Mouse (Mus musculus): ENCODE measurements around the gene Mrpl33. TPM values are rescaled to one million over a fixed set of nuclear protein-coding genes. Genes with fewer than 3 reads are reported as not detected.
A peak's percentile ranks its signal among the peaks of the same experiment; 100 is the strongest.

Mrpl33 gene
- polyA plus RNA-seq (2012; rRNA removed) (76.9 and 138 TPM in 2 replicates), polyA plus RNA-seq (2014; fragmentation: Nextera tagmentation; extraction: Ambion mirVana) (266 and 312 TPM in 2 replicates)

- Histone ChIP-seq H3K27ac (replicated peaks; ENCODE audit: low read depth, low read length) (no peak within 1 kb of the TSS), H3K4me2 (replicated peaks; ENCODE audit: low read depth, low read length, severe bottlenecking) (peak within 1 kb of the TSS; percentile 60), H3K9me3 (ENCODE audit: control insufficient read depth, low read length) (no peaks in the 10 kb centered on the region), H3K9ac (ENCODE audit: low read depth, low read length, severe bottlenecking) (peak within 1 kb of the TSS; percentile 55), H3K4me1 (ENCODE audit: control insufficient read depth, insufficient read depth, low read length) (peaks cover 7% of the 10 kb centered on the region), H3K36me3 (ENCODE audit: control insufficient read depth, insufficient read depth, low read length) (no peaks in the 10 kb centered on the region), H3K4me3 (replicated peaks; ENCODE audit: low read length) (peak within 1 kb of the TSS; percentile 33), H3K27me3 (ENCODE audit: control insufficient read depth, insufficient read depth, low read length) (no peaks in the 10 kb centered on the region)
- 8% methylated on average over 23 of the region's 26 CpGs for WGBS
- no peak for TF ChIP-seq POLR2A (IDR thresholded peaks at IDR 0.05; ENCODE audit: borderline replicate concordance, extremely low read depth, insufficient read depth, insufficient read length)
- ATAC-seq (ENCODE audit: low FRiP score, low read depth) (no peak), DNase-seq (ENCODE audit: low spot score) (peak; percentile 49)
Measured at GRCm38 (mm10) chr5:31596481-31597429, at the start of gene Mrpl33. Mrpl33 (plus strand) TSS chr5:31596935.

- 61% methylated on average over 1 of the region's 1 CpGs for WGBS
- no peaks in the 10 kb centered on the region for H3K9me3 ChIP-seq (ENCODE audit: control insufficient read depth, low read length)
- no peak overlapping the region for H3K4me2 ChIP-seq (replicated peaks; ENCODE audit: low read depth, low read length, severe bottlenecking)
- no peaks in the 10 kb centered on the region for H3K27me3 ChIP-seq (ENCODE audit: control insufficient read depth, insufficient read depth, low read length)
- 0 out of 2 replicates have a peak, but pooled peaks cover 3% of the 10 kb centered on the region for H3K4me1 ChIP-seq (ENCODE audit: control insufficient read depth, insufficient read depth, low read length)
- H3K27ac ChIP-seq (replicated peaks; ENCODE audit: low read depth, low read length) = no peak overlapping the region
- H3K9ac ChIP-seq (ENCODE audit: low read depth, low read length, severe bottlenecking) = no peak overlapping the region
- no peak overlapping the region for H3K4me3 ChIP-seq (replicated peaks; ENCODE audit: low read length)
- no peak for ATAC-seq (ENCODE audit: low FRiP score, low read depth)
- peaks cover 62% of the 10 kb centered on the region for H3K36me3 ChIP-seq (ENCODE audit: control insufficient read depth, insufficient read depth, low read length)
- no peak for DNase-seq (ENCODE audit: low spot score)
- TF ChIP-seq POLR2A (IDR thresholded peaks at IDR 0.05; ENCODE audit: borderline replicate concordance, extremely low read depth, insufficient read depth, insufficient read length) = no peak
Measured at GRCm38 (mm10) chr5:31559401-31559800, 37.3 kb upstream of the Mrpl33 start.

GRCm38 (mm10) chr5:31560352-31560751 is 36.4 kb upstream of the Mrpl33 start:
- Histone ChIP-seq H3K27ac (replicated peaks; ENCODE audit: low read depth, low read length) (no peak overlapping the region), H3K4me1 (ENCODE audit: control insufficient read depth, insufficient read depth, low read length) (0 out of 2 replicates have a peak, but pooled peaks cover 3% of the 10 kb centered on the region), H3K36me3 (ENCODE audit: control insufficient read depth, insufficient read depth, low read length) (peaks cover 59% of the 10 kb centered on the region), H3K9me3 (ENCODE audit: control insufficient read depth, low read length) (no peaks in the 10 kb centered on the region), H3K9ac (ENCODE audit: low read depth, low read length, severe bottlenecking) (no peak overlapping the region), H3K27me3 (ENCODE audit: control insufficient read depth, insufficient read depth, low read length) (no peaks in the 10 kb centered on the region), H3K4me2 (replicated peaks; ENCODE audit: low read depth, low read length, severe bottlenecking) (no peak overlapping the region), H3K4me3 (replicated peaks; ENCODE audit: low read length) (no peak overlapping the region)
- TF ChIP-seq POLR2A (IDR thresholded peaks at IDR 0.05; ENCODE audit: borderline replicate concordance, extremely low read depth, insufficient read depth, insufficient read length) = no peak
- no peak for ATAC-seq (ENCODE audit: low FRiP score, low read depth)
- no peak for DNase-seq (ENCODE audit: low spot score)
- WGBS = 91% methylated on average over 2 of the region's 2 CpGs

- no peak overlapping the region for H3K4me3 ChIP-seq (replicated peaks; ENCODE audit: low read length)
- H3K27me3 ChIP-seq (ENCODE audit: control insufficient read depth, insufficient read depth, low read length) = no peaks in the 10 kb centered on the region
- WGBS = 83% methylated on average over 7 of the region's 7 CpGs
- ATAC-seq (ENCODE audit: low FRiP score, low read depth) (no peak), DNase-seq (ENCODE audit: low spot score) (peak; percentile 18)
- no peak for TF ChIP-seq POLR2A (IDR thresholded peaks at IDR 0.05; ENCODE audit: borderline replicate concordance, extremely low read depth, insufficient read depth, insufficient read length)
- 0 out of 2 replicates have a peak, but pooled peaks cover 3% of the 10 kb centered on the region for H3K4me1 ChIP-seq (ENCODE audit: control insufficient read depth, insufficient read depth, low read length)
- H3K9ac ChIP-seq (ENCODE audit: low read depth, low read length, severe bottlenecking) = no peak overlapping the region
- H3K27ac ChIP-seq (replicated peaks; ENCODE audit: low read depth, low read length) = no peak overlapping the region
- no peak overlapping the region for H3K4me2 ChIP-seq (replicated peaks; ENCODE audit: low read depth, low read length, severe bottlenecking)
- peaks cover 47% of the 10 kb centered on the region for H3K36me3 ChIP-seq (ENCODE audit: control insufficient read depth, insufficient read depth, low read length)
- H3K9me3 ChIP-seq (ENCODE audit: control insufficient read depth, low read length) = no peaks in the 10 kb centered on the region
Measured at GRCm38 (mm10) chr5:31562036-31562666, 34.6 kb upstream of the Mrpl33 start.

GRCm38 (mm10) chr5:31563496-31563895 is 33.2 kb upstream of the Mrpl33 start:
- DNase-seq (ENCODE audit: low spot score) (peak; percentile 89), ATAC-seq (ENCODE audit: low FRiP score, low read depth) (0 out of 2 replicates have a peak, but pooled peaks have one; percentile 41)
- Histone ChIP-seq H3K9ac (ENCODE audit: low read depth, low read length, severe bottlenecking) (0 out of 2 replicates have a peak overlapping the region, but pooled peaks have one; percentile 5), H3K27me3 (ENCODE audit: control insufficient read depth, insufficient read depth, low read length) (no peaks in the 10 kb centered on the region), H3K4me3 (replicated peaks; ENCODE audit: low read length) (no peak overlapping the region), H3K36me3 (ENCODE audit: control insufficient read depth, insufficient read depth, low read length) (peaks cover 38% of the 10 kb centered on the region), H3K27ac (replicated peaks; ENCODE audit: low read depth, low read length) (no peak overlapping the region), H3K4me2 (replicated peaks; ENCODE audit: low read depth, low read length, severe bottlenecking) (0 out of 2 replicates have a peak overlapping the region, but pooled peaks have one; percentile 10), H3K9me3 (ENCODE audit: control insufficient read depth, low read length) (no peaks in the 10 kb centered on the region), H3K4me1 (ENCODE audit: control insufficient read depth, insufficient read depth, low read length) (0 out of 2 replicates have a peak, but pooled peaks cover 3% of the 10 kb centered on the region)
- TF ChIP-seq POLR2A (IDR thresholded peaks at IDR 0.05; ENCODE audit: borderline replicate concordance, extremely low read depth, insufficient read depth, insufficient read length) = no peak
- 9% methylated on average over 6 of the region's 6 CpGs for WGBS
